Mouse (Mus musculus) bone marrow macrophage, adult 2 months (primary cell): ENCODE data around the gene Gpr137.

Experiments used
- CTCF ChIP-seq: IDR thresholded peaks from 2 replicates; pipeline ENCODE4 v1.5.1; 2012; ENCODE audit warnings: low read depth, mild to moderate bottlenecking, low read length, moderate library complexity
- POLR2A ChIP-seq: IDR thresholded peaks from 2 replicates; pipeline ENCODE4 v1.6.1; 2012; ENCODE audit warnings: mild to moderate bottlenecking, low read depth, low read length, borderline replicate concordance

- TF ChIP-seq POLR2A (no peak), CTCF (no peak)
Observed at GRCm38 (mm10) chr19:6970460-6971085, 28.3 kb upstream of the Gpr137 start.
